In genomic region chr8:120627298-120627697, GRCm38 (mm10) we compare ENCODE assay signal across 19 mouse cellular contexts. TPM values are rescaled to one million over a fixed set of nuclear protein-coding genes. Genes with fewer than 3 reads are reported as not detected.
A peak's percentile ranks its signal among the peaks of the same experiment; 100 is the strongest.
DNase-seq lines count a peak whose midpoint lies in the region; ATAC-seq and TF ChIP-seq lines count a peak whose summit lies in the region.
"Had no signal": no experiment of that assay in that cellular context is flagged by ENCODE, and none has a peak within 500 bp of the region (broad histone marks: within the 10 kb centered on the region; RNA-seq: fewer than 3 reads in every experiment).

No protein-coding gene starts in this region.

- H3K27me3 ChIP-seq in midbrain, postnatal 0 days (ENCODE audit: insufficient read depth, low read length) = no peaks in the 10 kb centered on the region
- no peaks in the 10 kb centered on the region for H3K27me3 ChIP-seq in midbrain, embryonic 14.5 days (ENCODE audit: control insufficient read depth, insufficient read depth, low read length)
- H3K27me3 ChIP-seq: heart, embryonic 15.5 days had no signal

- H3K4me1 ChIP-seq in midbrain, postnatal 0 days (ENCODE audit: insufficient read depth, low read length) = no peaks in the 10 kb centered on the region
- H3K4me1 ChIP-seq in midbrain, embryonic 14.5 days (ENCODE audit: control insufficient read depth, insufficient read depth, low read length) = no peaks in the 10 kb centered on the region

- no peak for TF ChIP-seq CTCF in midbrain, postnatal 0 days (IDR thresholded peaks at IDR 0.05)

- no peak overlapping the region for H3K4me3 ChIP-seq in midbrain, postnatal 0 days (ENCODE audit: low read depth, low read length)
- H3K4me3 ChIP-seq in midbrain, embryonic 14.5 days (replicated peaks; ENCODE audit: low read depth, low read length) = no peak overlapping the region
- H3K4me3 ChIP-seq: heart, embryonic 15.5 days; hindbrain, embryonic 12.5 days; limb, embryonic 12.5 days; megakaryocyte, embryonic 14.5 days; neural tube, embryonic 13.5 days had no signal

- H3K27ac ChIP-seq in midbrain, postnatal 0 days (ENCODE audit: low read depth, low read length) = no peak overlapping the region
- H3K27ac ChIP-seq in midbrain, embryonic 14.5 days (replicated peaks; ENCODE audit: low read depth, low read length) = no peak overlapping the region
- H3K27ac ChIP-seq: heart, embryonic 15.5 days; hindbrain, embryonic 12.5 days; limb, embryonic 12.5 days; liver, embryonic 14.5 days; neural tube, embryonic 13.5 days had no signal

- no peak overlapping the region for H3K9ac ChIP-seq in midbrain, postnatal 0 days (replicated peaks; ENCODE audit: low read length, poor library complexity, severe bottlenecking)
- no peak overlapping the region for H3K9ac ChIP-seq in midbrain, embryonic 14.5 days (replicated peaks; ENCODE audit: low read length)
- H3K9ac ChIP-seq: heart, embryonic 15.5 days; hindbrain, embryonic 12.5 days; limb, embryonic 12.5 days; liver, embryonic 14.5 days; neural tube, embryonic 13.5 days had no signal

- 82% methylated on average over 5 of the region's 5 CpGs for WGBS in midbrain, postnatal 0 days
- WGBS in midbrain, embryonic 14.5 days = 75% methylated on average over 5 of the region's 5 CpGs

- H3K9me3 ChIP-seq in midbrain, postnatal 0 days (ENCODE audit: low read length) = no peaks in the 10 kb centered on the region
- H3K9me3 ChIP-seq in midbrain, embryonic 14.5 days (ENCODE audit: control insufficient read depth, low read length) = no peaks in the 10 kb centered on the region
- H3K9me3 ChIP-seq: heart, embryonic 15.5 days; hindbrain, embryonic 12.5 days; neural tube, embryonic 13.5 days had no signal

- peak; percentile 51; the same call in 1 of the 2 replicates for ATAC-seq in frontal cortex, adult (ENCODE audit: low TSS enrichment)
- ATAC-seq in midbrain, postnatal 0 days (ENCODE audit: low FRiP score) = no peak
- ATAC-seq in midbrain, embryonic 14.5 days (ENCODE audit: low FRiP score, low TSS enrichment) = no peak; the same call in 1 of the 2 replicates
- ATAC-seq: lung, postnatal 0 days had no signal

- H3K4me2 ChIP-seq in midbrain, postnatal 0 days (ENCODE audit: low read depth, low read length, poor library complexity, severe bottlenecking) = no peak overlapping the region
- no peak overlapping the region for H3K4me2 ChIP-seq in midbrain, embryonic 14.5 days (ENCODE audit: low read length)
- H3K4me2 ChIP-seq: heart, embryonic 15.5 days; hindbrain, embryonic 12.5 days; limb, embryonic 12.5 days; neural tube, embryonic 13.5 days had no signal

- DNase-seq in frontal cortex, postnatal 14 days (ENCODE audit: low spot score in 2 of 2) = no peak
- DNase-seq in midbrain, postnatal 0 days (ENCODE audit: low spot score) = peak; percentile 72
- no peak for DNase-seq in midbrain, embryonic 14.5 days
- peak; percentile 76 for DNase-seq in cerebellum, adult 9-10 months
- DNase-seq in layer of hippocampus, adult 9-11 months = peak; percentile 89
- no peak for DNase-seq in thymus, adult 18-20 months
- DNase-seq in frontal cortex, postnatal 25 days (ENCODE audit: low spot score in 2 of 2) = no peak
- DNase-seq: kidney, adult 8-10 months; right cerebral cortex, postnatal 4 days had no signal

- no peaks in the 10 kb centered on the region for H3K36me3 ChIP-seq in midbrain, postnatal 0 days (ENCODE audit: insufficient read depth, low read length)
- H3K36me3 ChIP-seq in midbrain, embryonic 14.5 days (ENCODE audit: control insufficient read depth, insufficient read depth, low read length) = no peaks in the 10 kb centered on the region
- H3K36me3 ChIP-seq: heart, embryonic 15.5 days; hindbrain, embryonic 12.5 days; limb, embryonic 12.5 days; neural tube, embryonic 13.5 days had no signal

RNA-seq across cellular contexts. Expression of gene 1190005I06Rik, which starts 20.1 kb away (rescaled TPM):
- 27.4 and 30.9 TPM in 2 replicates for total RNA-seq in midbrain, postnatal 0 days (2014; rRNA removed)
- 25.4 and 29.5 TPM in 2 replicates for polyA plus RNA-seq in midbrain, postnatal 0 days (2015; fragmentation: Nextera tagmentation; extraction: Ambion mirVana)
- 11.8 and 12.8 TPM in 2 replicates for polyA plus RNA-seq in midbrain, embryonic 14.5 days (2014; fragmentation: Nextera tagmentation; extraction: Ambion mirVana)
- total RNA-seq: granulocyte monocyte progenitor cell, adult 5-6 weeks; monocyte, adult 5-6 weeks had no signal

RNA-seq across cellular contexts. Expression of gene Gins2, which starts 38.2 kb away (rescaled TPM):
- total RNA-seq in midbrain, postnatal 0 days (2014; rRNA removed) = 5.8 and 18.1 TPM in 2 replicates
- 8.4 and 11.3 TPM in 2 replicates for polyA plus RNA-seq in midbrain, postnatal 0 days (2015; fragmentation: Nextera tagmentation; extraction: Ambion mirVana)
- polyA plus RNA-seq in midbrain, embryonic 14.5 days (2014; fragmentation: Nextera tagmentation; extraction: Ambion mirVana) = 15.5 and 23.7 TPM in 2 replicates

RNA-seq across cellular contexts. Expression of gene Gm27021, which starts 40.6 kb away (rescaled TPM):
- 3.9 and 13.8 TPM in 2 replicates for total RNA-seq in midbrain, postnatal 0 days (2014; rRNA removed)
- 7.9 and 9.1 TPM in 2 replicates for polyA plus RNA-seq in midbrain, postnatal 0 days (2015; fragmentation: Nextera tagmentation; extraction: Ambion mirVana)
- polyA plus RNA-seq in midbrain, embryonic 14.5 days (2014; fragmentation: Nextera tagmentation; extraction: Ambion mirVana) = 4.9 and 5.1 TPM in 2 replicates
- total RNA-seq: granulocyte monocyte progenitor cell, adult 5-6 weeks; monocyte, adult 5-6 weeks had no signal

RNA-seq across cellular contexts. Expression of gene Cox4i1, which starts 40.7 kb away (rescaled TPM):
- 493 and 558 TPM in 2 replicates for total RNA-seq in midbrain, postnatal 0 days (2014; rRNA removed)
- polyA plus RNA-seq in midbrain, postnatal 0 days (2015; fragmentation: Nextera tagmentation; extraction: Ambion mirVana) = 1,374 and 1,478 TPM in 2 replicates
- polyA plus RNA-seq in midbrain, embryonic 14.5 days (2014; fragmentation: Nextera tagmentation; extraction: Ambion mirVana) = 1,016 and 1,147 TPM in 2 replicates

RNA-seq across cellular contexts. Expression of gene Emc8, which starts 41.1 kb away (rescaled TPM):
- 30.5 and 43.2 TPM in 2 replicates for total RNA-seq in midbrain, postnatal 0 days (2014; rRNA removed)
- 91.6 and 95.8 TPM in 2 replicates for polyA plus RNA-seq in midbrain, postnatal 0 days (2015; fragmentation: Nextera tagmentation; extraction: Ambion mirVana)
- 108 and 142 TPM in 2 replicates for polyA plus RNA-seq in midbrain, embryonic 14.5 days (2014; fragmentation: Nextera tagmentation; extraction: Ambion mirVana)

Comparison
In these comparisons a context has a peak if more than half of its experiments do, and no peak if none do; other contexts are left out.
1. DNase-seq: peak in midbrain, postnatal 0 days (single experiment), cerebellum, adult 9-10 months (single experiment) and layer of hippocampus, adult 9-11 months (single experiment); none in frontal cortex, postnatal 14 days (0 of 2), midbrain, embryonic 14.5 days (single experiment), thymus, adult 18-20 months (0 of 2) and frontal cortex, postnatal 25 days (0 of 2).